Mouse (Mus musculus): ENCODE results near the gene Ctnna3.

DNA sequence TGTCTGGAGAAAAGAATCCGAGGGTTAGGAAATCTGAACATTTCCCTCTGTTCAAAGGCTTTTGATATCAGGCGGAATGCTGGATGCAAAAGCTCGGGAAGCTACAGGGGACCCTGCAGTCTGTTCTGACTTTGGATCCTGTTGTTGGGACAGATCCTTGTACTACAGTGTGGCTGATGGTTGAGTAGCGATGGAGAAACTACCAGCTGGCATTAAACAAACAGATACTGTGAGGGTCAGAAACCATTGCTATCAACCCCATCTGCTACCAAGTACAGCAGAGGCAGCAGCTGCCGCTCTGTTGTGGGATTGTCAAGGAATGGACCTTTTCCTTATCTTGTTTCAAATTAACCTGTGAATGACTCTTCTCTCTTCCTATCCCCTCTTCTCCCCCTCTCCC lies 504.0 kb downstream of the Ctnna3 start:
- TF ChIP-seq ETS1 (IDR thresholded peaks at IDR 0.05; ENCODE audit: low read depth, low read length): no peak
- no peak for TF ChIP-seq JUND (IDR thresholded peaks at IDR 0.05; ENCODE audit: low read depth, low read length)
- no peak for TF ChIP-seq UBTF (IDR thresholded peaks at IDR 0.05; ENCODE audit: borderline replicate concordance, insufficient read depth, low read depth, low read length)
- TF ChIP-seq MAFK (IDR thresholded peaks at IDR 0.05; ENCODE audit: borderline replicate concordance, low read depth, low read length): no peak
- TF ChIP-seq KAT2A (conservative IDR thresholded peaks at IDR 0.05; ENCODE audit: low read depth, low read length): no peak
- no peak for TF ChIP-seq MAX (IDR thresholded peaks at IDR 0.05; ENCODE audit: low read length)
- no peak for TF ChIP-seq CTCF (IDR thresholded peaks at IDR 0.05 in 2 of 3, conservative IDR thresholded peaks at IDR 0.05 in 1 of 3; ENCODE audit: control insufficient read depth in 1 of 3, insufficient read depth in 1 of 3, low read depth in 2 of 3, low read length in 3 of 3, poor library complexity in 1 of 3, severe bottlenecking in 1 of 3)
- TF ChIP-seq RCOR1 (IDR thresholded peaks at IDR 0.05; ENCODE audit: low read depth, low read length): no peak
- no peak for TF ChIP-seq HCFC1 (IDR thresholded peaks at IDR 0.05; ENCODE audit: low read depth, low read length)
- no peak for TF ChIP-seq GATA1 (IDR thresholded peaks at IDR 0.05; ENCODE audit: low read depth, low read length)
- TF ChIP-seq ZMIZ1 (IDR thresholded peaks at IDR 0.05; ENCODE audit: low read depth, low read length): no peak
- TF ChIP-seq POLR2A (IDR thresholded peaks at IDR 0.05; ENCODE audit: control insufficient read depth in 1 of 2, insufficient read depth in 1 of 2, low read depth in 1 of 2, low read length in 2 of 2, poor library complexity in 1 of 2): no peak
